17 mouse cellular contexts compared by ENCODE assay signal in the genomic region with DNA sequence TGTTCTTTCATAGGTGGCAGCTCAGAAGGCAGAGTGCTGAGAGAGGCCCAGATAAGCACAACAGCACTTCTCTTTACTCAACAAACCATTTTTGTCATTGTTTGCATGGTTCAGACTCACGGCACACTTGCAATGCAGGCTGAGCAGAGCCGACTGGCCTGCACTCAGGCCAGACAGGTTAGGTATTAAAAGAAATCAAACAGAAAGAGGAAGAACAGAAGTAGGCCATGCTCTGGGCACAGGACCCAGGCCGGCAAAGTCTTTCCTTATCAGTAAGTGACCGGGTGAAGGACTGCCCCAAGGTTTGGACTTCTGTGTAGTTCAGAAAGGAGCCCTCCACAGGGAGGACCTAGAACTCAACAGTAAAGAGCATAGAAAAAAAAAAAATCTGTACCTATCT.
DNase-seq lines count a peak whose midpoint lies in the region; ATAC-seq and TF ChIP-seq lines count a peak whose summit lies in the region.
"Had no signal": no experiment of that assay in that cellular context is flagged by ENCODE, and none has a peak within 500 bp of the region (broad histone marks: within the 10 kb centered on the region; RNA-seq: fewer than 3 reads in every experiment).

No protein-coding gene starts in this region.

- no peak overlapping the region for H3K4me3 ChIP-seq in lung, embryonic 16.5 days (ENCODE audit: low read length)
- H3K4me3 ChIP-seq in lung, adult 2 months (replicated peaks; ENCODE audit: extremely low read depth, low read depth, low read length), result no peak overlapping the region
- no peak overlapping the region for H3K4me3 ChIP-seq in lung, postnatal 0 days (ENCODE audit: low read depth, low read length)
- no peak overlapping the region for H3K4me3 ChIP-seq in stomach, postnatal 0 days (ENCODE audit: low read depth, low read length)
- H3K4me3 ChIP-seq: hindbrain, embryonic 12.5 days; limb, embryonic 15.5 days; midbrain, embryonic 13.5 days; neural tube, embryonic 13.5 days had no signal

- H3K4me1 ChIP-seq in lung, embryonic 16.5 days (replicated peaks; ENCODE audit: control insufficient read depth, insufficient read depth, low read length), result no peaks in the 10 kb centered on the region; the same call in 1 of the 2 replicates
- H3K4me1 ChIP-seq in lung, adult 2 months (ENCODE audit: control insufficient read depth, insufficient read depth, low read length), result no peaks in the 10 kb centered on the region
- no peaks in the 10 kb centered on the region for H3K4me1 ChIP-seq in lung, postnatal 0 days (ENCODE audit: insufficient read depth, low read depth, low read length)
- H3K4me1 ChIP-seq in stomach, postnatal 0 days (replicated peaks; ENCODE audit: control insufficient read depth, insufficient read depth), result no peaks in the 10 kb centered on the region
- H3K4me1 ChIP-seq: hindbrain, embryonic 12.5 days; midbrain, embryonic 13.5 days had no signal

- TF ChIP-seq POLR2A in lung, adult 2 months (IDR thresholded peaks at IDR 0.05; ENCODE audit: borderline replicate concordance, extremely low read depth, low read depth, low read length), result no peak

- H3K9ac ChIP-seq in lung, embryonic 16.5 days (ENCODE audit: low read length), result no peak overlapping the region
- no peak overlapping the region for H3K9ac ChIP-seq in lung, postnatal 0 days (replicated peaks; ENCODE audit: low read depth)
- no peak overlapping the region for H3K9ac ChIP-seq in stomach, postnatal 0 days (ENCODE audit: low read length)
- H3K9ac ChIP-seq: hindbrain, embryonic 12.5 days; limb, embryonic 15.5 days; midbrain, embryonic 13.5 days; neural tube, embryonic 13.5 days had no signal

- 53% methylated on average over 4 of the region's 4 CpGs for WGBS in lung, embryonic 16.5 days
- 67% methylated on average over 4 of the region's 4 CpGs for WGBS in lung, adult 2 months
- 55% methylated on average over 4 of the region's 4 CpGs for WGBS in lung, postnatal 0 days
- WGBS in stomach, postnatal 0 days, result 59% methylated on average over 4 of the region's 4 CpGs

- no peaks in the 10 kb centered on the region for H3K9me3 ChIP-seq in lung, embryonic 16.5 days (ENCODE audit: control insufficient read depth, low read length)
- no peaks in the 10 kb centered on the region for H3K9me3 ChIP-seq in lung, postnatal 0 days (ENCODE audit: low read length)
- no peaks in the 10 kb centered on the region for H3K9me3 ChIP-seq in stomach, postnatal 0 days (ENCODE audit: control insufficient read depth, low read length)
- H3K9me3 ChIP-seq: hindbrain, embryonic 12.5 days; limb, embryonic 15.5 days; midbrain, embryonic 13.5 days; neural tube, embryonic 13.5 days had no signal

- no peak for TF ChIP-seq EP300 in lung, postnatal 0 days (IDR thresholded peaks at IDR 0.05)
- no peak for TF ChIP-seq EP300 in stomach, postnatal 0 days (optimal IDR thresholded peaks at IDR 0.05)

- no peak overlapping the region for H3K4me2 ChIP-seq in lung, embryonic 16.5 days (ENCODE audit: low read depth, low read length)
- H3K4me2 ChIP-seq in lung, postnatal 0 days (replicated peaks; ENCODE audit: low read depth, low read length), result no peak overlapping the region
- H3K4me2 ChIP-seq in stomach, postnatal 0 days (replicated peaks; ENCODE audit: low read depth), result no peak overlapping the region
- H3K4me2 ChIP-seq: heart, embryonic 11.5 days; hindbrain, embryonic 12.5 days; limb, embryonic 15.5 days; midbrain, embryonic 13.5 days; neural tube, embryonic 13.5 days had no signal

- no peak for TF ChIP-seq CTCF in lung, adult 2 months (IDR thresholded peaks at IDR 0.05; ENCODE audit: insufficient read depth, low read length)
- TF ChIP-seq CTCF in lung, postnatal 0 days (IDR thresholded peaks at IDR 0.05), result no peak
- no peak for TF ChIP-seq CTCF in stomach, postnatal 0 days (IDR thresholded peaks at IDR 0.05; ENCODE audit: low read depth)

- peak; percentile 4 for DNase-seq in kidney, adult 11 months
- DNase-seq in kidney, postnatal 14 days, result no peak
- no peak for DNase-seq in lung, adult 2 months
- DNase-seq in lung, postnatal 0 days (ENCODE audit: low spot score), result peak; percentile 49
- no peak for DNase-seq in stomach, postnatal 0 days (ENCODE audit: low spot score)
- no peak for DNase-seq in B cell, adult 2 months
- no peak for DNase-seq in embryo, embryonic 11 days
- DNase-seq: right cerebral cortex, adult 18-20 months; thymus, postnatal 36 days had no signal

- ATAC-seq in lung, embryonic 16.5 days (ENCODE audit: low read depth), result peak; percentile 68
- ATAC-seq in lung, postnatal 0 days, result peak; percentile 80
- ATAC-seq in stomach, postnatal 0 days (ENCODE audit: low FRiP score, low TSS enrichment), result 0 out of 2 replicates have a peak, but pooled peaks have one; percentile 32
- ATAC-seq: midbrain, embryonic 13.5 days; Patski had no signal

- H3K27ac ChIP-seq in lung, embryonic 16.5 days (ENCODE audit: low read length), result no peak overlapping the region
- no peak overlapping the region for H3K27ac ChIP-seq in lung, postnatal 0 days (ENCODE audit: low read length)
- H3K27ac ChIP-seq in stomach, postnatal 0 days (replicated peaks), result no peak overlapping the region
- H3K27ac ChIP-seq: hindbrain, embryonic 12.5 days; kidney, postnatal 0 days; limb, embryonic 15.5 days; midbrain, embryonic 13.5 days; neural tube, embryonic 13.5 days had no signal

- H3K27me3 ChIP-seq in lung, embryonic 16.5 days (ENCODE audit: control insufficient read depth, insufficient read depth, low read depth, low read length), result no peaks in the 10 kb centered on the region
- no peaks in the 10 kb centered on the region for H3K27me3 ChIP-seq in lung, postnatal 0 days (replicated peaks; ENCODE audit: insufficient read depth, low read length)
- H3K27me3 ChIP-seq in stomach, postnatal 0 days (ENCODE audit: control insufficient read depth, insufficient read depth, low read length), result no peaks in the 10 kb centered on the region
- H3K27me3 ChIP-seq: hindbrain, embryonic 12.5 days; limb, embryonic 15.5 days; midbrain, embryonic 13.5 days; neural tube, embryonic 13.5 days; Patski had no signal

- no peaks in the 10 kb centered on the region for H3K36me3 ChIP-seq in lung, embryonic 16.5 days (ENCODE audit: control insufficient read depth, insufficient read depth, low read length)
- no peaks in the 10 kb centered on the region for H3K36me3 ChIP-seq in lung, postnatal 0 days (ENCODE audit: insufficient read depth, low read length)
- H3K36me3 ChIP-seq in stomach, postnatal 0 days (ENCODE audit: control insufficient read depth, insufficient read depth, low read length), result no peaks in the 10 kb centered on the region
- H3K36me3 ChIP-seq: limb, embryonic 15.5 days; midbrain, embryonic 13.5 days; neural tube, embryonic 13.5 days had no signal

Comparison
In these comparisons a context has a peak if more than half of its experiments do, and no peak if none do; other contexts are left out.
1. DNase-seq: peak in kidney, adult 11 months (single experiment) and lung, postnatal 0 days (single experiment); none in kidney, postnatal 14 days (single experiment), lung, adult 2 months (single experiment), stomach, postnatal 0 days (single experiment), B cell, adult 2 months (0 of 2) and embryo, embryonic 11 days (single experiment).
2. Peak in every context shown above with its lines, with median percentiles within 50 percentile points of each other: ATAC-seq.